Mouse (Mus musculus): Measurements from ENCODE around the gene Nutm1. TPM values are rescaled to one million over a fixed set of nuclear protein-coding genes. Genes with fewer than 3 reads are reported as not detected.

Gene Nutm1
- total RNA-seq, 2 experiments from 2014 or later: not detected

DNA sequence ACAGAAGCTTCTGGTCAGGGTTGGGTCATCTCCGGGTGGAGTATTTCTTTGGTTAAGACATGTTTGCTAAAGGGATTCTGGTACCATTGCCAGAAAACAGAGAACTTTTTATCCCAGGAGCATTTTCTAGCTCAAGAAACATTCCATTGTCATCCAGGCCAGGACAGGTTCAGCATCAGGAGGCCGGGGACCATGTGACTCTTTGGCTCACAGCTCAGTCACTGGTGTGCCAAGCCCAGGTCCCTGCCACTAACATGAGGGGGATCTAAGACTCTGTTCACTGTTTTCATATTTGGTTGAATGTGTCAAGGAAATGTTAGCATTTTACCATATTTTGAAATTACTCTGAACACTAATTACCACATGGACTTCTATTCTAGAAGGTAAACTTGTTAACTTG is 48.4 kb downstream of the Nutm1 start:
- no peak overlapping the region for H3K4me3 ChIP-seq
- H3K27ac ChIP-seq: no peak overlapping the region
- TF ChIP-seq CTCF (conservative IDR thresholded peaks at IDR 0.05): no peak
- no peak for DNase-seq (ENCODE audit: low spot score in 2 of 2)

DNA sequence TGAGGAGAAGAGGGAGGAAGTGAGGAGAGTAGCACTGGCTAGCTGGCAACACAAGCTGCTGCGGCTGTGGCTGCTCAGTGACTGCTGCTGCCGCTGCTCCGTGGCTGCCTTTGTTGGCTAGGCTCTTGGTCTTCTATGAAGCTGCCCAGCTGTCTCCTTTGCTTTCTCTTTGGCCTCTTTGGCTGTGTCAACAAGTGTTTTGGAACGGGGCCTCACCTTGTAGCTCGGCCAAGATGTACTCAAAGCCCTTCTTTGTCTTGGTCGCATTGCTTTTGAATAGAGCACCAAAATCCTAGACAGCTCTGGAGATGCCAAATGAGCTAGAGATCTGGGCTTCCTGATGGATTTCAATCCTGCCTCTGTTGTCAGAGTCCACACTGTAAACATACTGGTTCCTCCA is 48.9 kb downstream of the Nutm1 start:
- Histone ChIP-seq H3K4me3 (no peak overlapping the region), H3K27ac (no peak overlapping the region)
- TF ChIP-seq CTCF (conservative IDR thresholded peaks at IDR 0.05): no peak
- DNase-seq (ENCODE audit: low spot score in 2 of 2): peak; percentile 64 to 84

DNA sequence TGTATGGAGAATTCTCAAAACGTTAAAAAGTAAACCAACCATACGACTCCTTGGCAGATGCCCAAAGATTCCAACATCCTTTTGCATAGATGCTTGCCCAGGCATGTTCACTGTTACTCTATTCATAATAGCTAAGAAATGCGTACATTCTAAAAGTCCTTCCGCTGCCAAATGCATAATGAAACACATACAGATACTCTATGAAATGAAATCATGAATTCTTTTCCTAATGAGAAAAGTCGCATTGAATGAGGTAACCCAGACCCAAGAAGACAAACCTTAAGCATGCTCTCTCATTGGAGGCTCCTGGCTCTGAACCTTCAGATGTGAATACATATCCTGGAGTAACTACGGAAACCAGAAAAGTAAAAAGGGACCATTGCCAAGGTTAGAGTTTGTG is 56.0 kb downstream of the Nutm1 start:
- DNase-seq (ENCODE audit: low spot score in 2 of 2): no peak
- TF ChIP-seq CTCF (conservative IDR thresholded peaks at IDR 0.05): no peak
- Histone ChIP-seq H3K27ac (no peak overlapping the region), H3K4me3 (no peak overlapping the region)

Other genes with a start within 250 kb of the Nutm1 start
- not detected for gene Olfr1310, start 246.6 kb downstream of the Nutm1 start, total RNA-seq (2021)
- gene Olfr1311, start 234.9 kb downstream of the Nutm1 start, total RNA-seq (2021): not detected
- gene Olfr1312, start 209.1 kb downstream of the Nutm1 start, total RNA-seq (2021): not detected
- not detected for gene Olfr1313, start 181.4 kb downstream of the Nutm1 start, total RNA-seq (2021)
- not detected for gene Olfr1314, start 162.5 kb downstream of the Nutm1 start, total RNA-seq (2021)
- gene Olfr1315-ps1, start 143.9 kb downstream of the Nutm1 start, total RNA-seq (2021): not detected
- gene Olfr1316, start 124.3 kb downstream of the Nutm1 start, total RNA-seq (2021): not detected
- gene Olfr1317, start 119.0 kb downstream of the Nutm1 start, total RNA-seq (2021): not detected
- gene Olfr1318, start 105.1 kb downstream of the Nutm1 start, total RNA-seq (2021): not detected
- 10 to 100 TPM; 87.5 to 89.8 TPM for gene Lpcat4, start 19.8 kb downstream of the Nutm1 start, total RNA-seq (2021)
- gene Nop10, start 2.6 kb upstream of the Nutm1 start, total RNA-seq (2021): 10 to 100 TPM; 51.6 to 52.0 TPM
- gene Slc12a6, start 6.5 kb upstream of the Nutm1 start, total RNA-seq (2021): 100 to 1,000 TPM; 107 to 112 TPM
- gene Gm21985, start 7.0 kb upstream of the Nutm1 start, total RNA-seq (2021): under 1 TPM in 1 of 2 experiments, not detected in 1; 0.22 TPM
- gene Emc4, start 108.7 kb upstream of the Nutm1 start, total RNA-seq (2021): 100 to 1,000 TPM; 130 to 136 TPM
- 10 to 100 TPM; 10.9 to 12.5 TPM for gene Katnbl1, start 119.9 kb upstream of the Nutm1 start, total RNA-seq (2021)
- 10 to 100 TPM; 43.8 to 45.6 TPM for gene Emc7, start 195.7 kb upstream of the Nutm1 start, total RNA-seq (2021)
- gene Chrm5, start 221.5 kb upstream of the Nutm1 start, total RNA-seq (2021): 1 to 10 TPM; 5.7 to 7.7 TPM
- gene Aven, start 233.7 kb upstream of the Nutm1 start, total RNA-seq (2021): 10 to 100 TPM in 1 of 2 experiments, 1 to 10 TPM in 1; 8.7 to 10.2 TPM

All from layer of hippocampus, adult 2 months (tissue).